Mouse (Mus musculus): ENCODE measurements around the gene Wdr92. TPM values are rescaled to one million over a fixed set of nuclear protein-coding genes. Genes with fewer than 3 reads are reported as not detected.
A peak's percentile ranks its signal among the peaks of the same experiment; 100 is the strongest.
"Not testable (repeated sequence)": the region's sequence is repeated elsewhere in the genome, so short reads cannot be mapped to it uniquely, and the experiment has no call there.

Wdr92 gene
- polyA plus RNA-seq, 1 experiment from 2014 or later: 30.1 TPM

DNA sequence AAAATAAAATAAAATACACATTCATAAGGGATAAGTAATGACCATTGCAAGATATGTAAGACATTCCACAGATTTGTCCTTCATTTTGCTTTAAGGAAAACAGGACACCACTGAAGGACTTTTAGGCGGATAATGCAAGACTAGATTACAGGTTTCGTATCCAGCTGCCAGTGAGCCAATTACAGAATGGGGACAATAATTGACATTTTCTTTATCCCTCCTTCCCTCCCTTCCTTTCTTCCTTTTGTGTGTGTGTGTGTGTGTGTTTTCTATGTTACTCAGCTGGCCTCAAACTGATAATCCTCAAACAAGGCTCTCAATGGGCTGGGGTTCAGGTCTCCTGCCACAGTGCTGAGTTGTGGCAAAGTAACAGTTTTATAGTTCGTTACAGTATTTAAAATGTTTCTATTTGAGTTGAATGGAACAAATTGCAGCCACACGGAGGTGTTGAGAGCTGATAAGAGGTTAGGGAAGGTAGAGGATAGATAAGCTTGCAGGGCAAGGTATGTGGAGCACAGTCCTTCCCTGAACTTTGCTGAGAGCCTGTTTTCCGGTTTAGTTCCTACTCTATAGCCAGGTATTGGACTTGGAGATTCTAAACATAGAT is 31.1 kb downstream of the Wdr92 start:
- Histone ChIP-seq H3K4me1 (peaks cover 22% of the 10 kb centered on the region), H3K9me3 (no peaks in the 10 kb centered on the region), H3K27me3 (replicated peaks; ENCODE audit: low read depth, poor library complexity, severe bottlenecking) (no peaks in the 10 kb centered on the region), H3K4me3 (peak overlapping the region; percentile 92), H3K36me3 (replicated peaks) (peaks cover 16% of the 10 kb centered on the region), H3K27ac (replicated peaks) (no peak overlapping the region)
- WGBS: 83% methylated on average over 5 of the region's 5 CpGs
- DNase-seq (ENCODE audit: low spot score): no peak

DNA sequence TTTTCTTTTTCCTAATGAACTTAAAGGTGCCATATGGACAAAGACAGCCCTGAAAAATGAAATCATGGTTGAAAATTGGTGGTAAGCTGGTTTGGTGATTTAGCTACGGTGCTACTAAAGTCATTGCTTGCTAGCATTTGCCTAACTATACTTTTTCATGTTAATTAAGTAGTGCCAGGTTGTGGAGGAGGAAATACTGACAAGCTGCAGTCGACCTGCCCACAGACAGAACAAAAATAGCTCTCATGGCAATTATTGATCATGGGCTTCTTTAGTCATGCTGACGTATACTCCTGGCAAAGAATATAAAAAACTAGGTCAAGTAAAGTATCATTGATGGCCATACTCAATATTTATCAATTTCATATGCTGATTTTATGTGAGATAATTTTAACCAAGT is 33.6 kb downstream of the Wdr92 start:
- Histone ChIP-seq H3K36me3 (replicated peaks) (peaks cover 1% of the 10 kb centered on the region; the same call in 1 of the 2 replicates), H3K27ac (replicated peaks) (no peak overlapping the region), H3K27me3 (replicated peaks; ENCODE audit: low read depth, poor library complexity, severe bottlenecking) (no peaks in the 10 kb centered on the region), H3K4me1 (peaks cover 18% of the 10 kb centered on the region), H3K4me3 (no peak overlapping the region), H3K9me3 (no peaks in the 10 kb centered on the region)
- DNase-seq (ENCODE audit: low spot score): no peak
- 88% methylated on average over 3 of the region's 3 CpGs for WGBS

DNA sequence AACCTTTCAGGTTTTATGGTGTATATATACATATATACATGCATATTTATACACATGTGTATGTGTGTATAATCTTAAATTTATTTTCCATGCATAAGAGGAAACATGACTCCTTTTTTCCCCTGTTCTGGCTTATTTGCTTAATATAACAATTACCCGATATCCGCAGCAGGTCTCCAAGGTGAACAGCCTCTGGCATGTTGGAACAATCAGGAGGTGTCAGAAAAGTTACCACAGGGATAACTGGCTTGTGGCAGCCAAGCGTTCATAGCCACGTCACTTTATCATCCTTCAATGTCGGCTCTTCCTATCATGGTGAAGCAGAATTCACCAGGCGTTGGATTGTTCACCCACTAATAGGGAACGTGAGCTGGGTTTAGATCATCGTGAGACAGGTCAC is 39.2 kb downstream of the Wdr92 start:
- H3K4me3 ChIP-seq: no peak overlapping the region
- H3K27me3 ChIP-seq (replicated peaks; ENCODE audit: low read depth, poor library complexity, severe bottlenecking): no peaks in the 10 kb centered on the region
- WGBS: 94% methylated on average over 8 of the region's 8 CpGs
- no peak overlapping the region for H3K27ac ChIP-seq (replicated peaks)
- H3K36me3 ChIP-seq (replicated peaks): peaks cover 33% of the 10 kb centered on the region
- no peaks in the 10 kb centered on the region for H3K9me3 ChIP-seq
- DNase-seq (ENCODE audit: low spot score): no peak
- no peaks in the 10 kb centered on the region for H3K4me1 ChIP-seq

DNA sequence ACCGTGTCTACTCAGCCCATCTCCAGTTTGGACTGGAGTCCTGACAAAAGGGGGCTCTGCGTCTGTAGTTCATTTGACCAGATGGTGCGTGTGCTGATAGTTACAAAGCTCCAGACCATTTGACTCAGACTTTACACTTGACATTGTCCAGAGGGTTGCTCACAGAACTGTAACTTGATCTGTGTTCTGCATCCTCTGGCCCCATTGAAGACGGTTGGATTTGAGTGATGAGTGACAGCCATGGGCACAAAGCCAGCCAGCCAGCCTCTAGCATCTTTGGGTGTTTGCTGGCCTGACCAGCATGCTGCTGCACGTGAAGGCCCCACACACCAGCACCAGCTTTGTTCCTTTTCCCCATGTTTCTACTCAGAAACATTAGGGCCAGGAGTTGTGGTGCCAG is 50.9 kb downstream of the Wdr92 start:
- Histone ChIP-seq H3K36me3 (replicated peaks) (peaks cover 46% of the 10 kb centered on the region), H3K4me1 (no peaks in the 10 kb centered on the region), H3K27me3 (replicated peaks; ENCODE audit: low read depth, poor library complexity, severe bottlenecking) (no peaks in the 10 kb centered on the region), H3K9me3 (no peaks in the 10 kb centered on the region), H3K27ac (replicated peaks) (no peak overlapping the region), H3K4me3 (no peak overlapping the region)
- DNase-seq (ENCODE audit: low spot score): peak; percentile 12
- WGBS: 82% methylated on average over 5 of the region's 5 CpGs

DNA sequence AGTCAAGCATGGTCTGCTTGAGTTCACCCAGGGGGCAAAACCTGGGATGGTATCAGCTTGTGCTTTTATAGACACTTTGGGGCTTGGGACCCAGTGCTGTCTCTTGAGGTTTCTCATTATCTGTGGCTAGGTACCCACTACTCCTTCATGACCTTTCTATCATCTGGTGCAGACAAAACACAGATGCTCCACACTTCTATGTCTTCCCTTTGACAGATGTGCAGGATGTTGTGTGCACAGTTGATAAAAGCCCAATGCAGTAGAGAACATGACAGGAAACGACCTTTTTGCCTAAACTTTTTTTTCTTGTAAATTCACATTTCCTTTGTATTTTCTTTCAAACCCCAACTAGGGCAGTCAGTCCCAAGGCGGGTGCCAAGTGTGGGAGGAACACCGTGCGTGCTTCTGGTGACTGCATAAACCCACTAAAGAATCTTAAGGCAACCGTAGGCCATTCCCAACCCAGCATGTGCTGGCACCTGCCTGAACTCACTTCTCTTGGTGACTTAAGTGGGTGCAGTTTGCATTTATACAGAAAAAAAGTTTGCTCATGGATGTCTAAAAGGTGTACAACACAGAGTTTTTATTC is 54.6 kb downstream of the Wdr92 start:
- Histone ChIP-seq H3K4me1 (no peaks in the 10 kb centered on the region), H3K36me3 (replicated peaks) (peaks cover 35% of the 10 kb centered on the region), H3K4me3 (no peak overlapping the region), H3K9me3 (no peaks in the 10 kb centered on the region), H3K27ac (replicated peaks) (no peak overlapping the region), H3K27me3 (replicated peaks; ENCODE audit: low read depth, poor library complexity, severe bottlenecking) (no peaks in the 10 kb centered on the region)
- DNase-seq (ENCODE audit: low spot score): no peak
- 87% methylated on average over 5 of the region's 5 CpGs for WGBS

DNA sequence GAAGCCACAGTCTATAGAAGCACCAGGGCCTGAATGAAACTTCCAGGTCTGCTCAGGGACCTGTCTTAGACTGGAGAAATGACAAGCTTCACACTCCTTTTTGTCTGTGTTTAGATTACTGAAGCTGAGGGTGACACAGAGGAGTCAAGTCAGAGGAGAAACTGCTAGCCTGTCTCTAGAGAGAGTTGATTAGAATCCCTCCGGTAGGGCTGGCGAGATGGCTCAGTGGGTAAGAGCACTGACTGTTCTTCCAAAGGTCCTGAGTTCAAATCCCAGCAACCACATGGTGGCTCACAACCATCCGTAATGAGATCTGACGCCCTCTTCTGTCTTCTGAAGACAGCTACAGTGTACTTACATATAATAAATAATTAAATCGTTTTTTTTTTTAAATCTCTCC is 56.7 kb downstream of the Wdr92 start:
- H3K4me1 ChIP-seq; DNase-seq (ENCODE audit: low spot score); H3K27me3 ChIP-seq (replicated peaks; ENCODE audit: low read depth, poor library complexity, severe bottlenecking); H3K4me3 ChIP-seq; H3K27ac ChIP-seq (replicated peaks); H3K9me3 ChIP-seq: not testable (repeated sequence)
- peaks cover 19% of the 10 kb centered on the region for H3K36me3 ChIP-seq (replicated peaks)
- 90% methylated on average over 5 of the region's 5 CpGs for WGBS

DNA sequence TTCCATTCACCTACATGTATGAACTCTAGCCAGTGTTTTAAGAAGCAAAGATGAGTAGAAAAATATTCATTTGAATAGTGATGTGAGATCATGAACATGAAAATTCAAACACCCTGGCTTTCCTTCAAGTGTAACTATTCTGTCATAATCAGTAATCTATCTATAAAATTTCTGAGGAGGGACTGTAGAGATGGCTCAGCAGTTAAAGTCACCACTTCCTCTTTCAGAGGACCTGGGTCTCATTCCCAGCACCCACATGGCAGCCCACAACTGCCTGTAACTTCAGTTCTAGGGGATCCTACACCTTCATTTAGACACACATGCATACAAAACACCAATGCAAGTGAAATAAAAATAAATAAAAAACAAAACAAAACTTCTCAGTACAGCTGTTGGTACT is 66.8 kb downstream of the Wdr92 start:
- Histone ChIP-seq H3K27ac (replicated peaks) (no peak overlapping the region), H3K4me1 (no peaks in the 10 kb centered on the region), H3K9me3 (no peaks in the 10 kb centered on the region), H3K36me3 (replicated peaks) (no peaks in the 10 kb centered on the region), H3K27me3 (replicated peaks; ENCODE audit: low read depth, poor library complexity, severe bottlenecking) (no peaks in the 10 kb centered on the region), H3K4me3 (no peak overlapping the region)
- no peak for DNase-seq (ENCODE audit: low spot score)

DNA sequence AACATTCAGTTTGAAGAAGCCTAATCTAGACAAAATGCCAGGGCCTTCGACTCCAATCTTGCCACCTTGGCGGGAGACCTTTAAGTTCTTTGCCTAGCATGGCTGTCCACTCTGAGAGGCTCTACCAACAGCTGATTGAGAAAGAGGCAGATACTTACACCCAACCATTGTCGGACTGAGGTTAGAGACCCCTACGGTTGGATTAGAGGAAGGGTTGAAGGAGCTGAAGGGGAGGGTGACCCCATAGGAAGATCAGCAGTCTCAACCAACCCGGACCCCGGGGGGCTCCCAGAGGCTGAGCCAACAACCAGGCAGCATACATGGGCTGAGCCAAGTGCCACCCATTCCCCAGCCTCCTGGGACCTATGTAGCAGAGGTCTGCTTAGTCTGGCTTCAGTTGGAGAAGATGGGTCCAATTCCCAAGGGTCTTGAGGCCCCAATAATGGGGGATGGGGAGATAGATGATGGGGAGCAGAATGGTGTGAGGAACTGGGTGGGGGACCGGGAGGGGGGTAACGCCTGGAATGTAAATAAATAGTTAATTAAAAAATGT is 75.0 kb downstream of the Wdr92 start:
- Histone ChIP-seq H3K4me1 (peaks cover 15% of the 10 kb centered on the region), H3K9me3 (no peaks in the 10 kb centered on the region), H3K36me3 (replicated peaks) (no peaks in the 10 kb centered on the region), H3K27ac (replicated peaks) (peak overlapping the region; percentile 89), H3K4me3 (peak overlapping the region; percentile 66), H3K27me3 (replicated peaks; ENCODE audit: low read depth, poor library complexity, severe bottlenecking) (no peaks in the 10 kb centered on the region)
- peak; percentile 13 for DNase-seq (ENCODE audit: low spot score)
- 61% methylated on average over 8 of the region's 8 CpGs for WGBS

DNA sequence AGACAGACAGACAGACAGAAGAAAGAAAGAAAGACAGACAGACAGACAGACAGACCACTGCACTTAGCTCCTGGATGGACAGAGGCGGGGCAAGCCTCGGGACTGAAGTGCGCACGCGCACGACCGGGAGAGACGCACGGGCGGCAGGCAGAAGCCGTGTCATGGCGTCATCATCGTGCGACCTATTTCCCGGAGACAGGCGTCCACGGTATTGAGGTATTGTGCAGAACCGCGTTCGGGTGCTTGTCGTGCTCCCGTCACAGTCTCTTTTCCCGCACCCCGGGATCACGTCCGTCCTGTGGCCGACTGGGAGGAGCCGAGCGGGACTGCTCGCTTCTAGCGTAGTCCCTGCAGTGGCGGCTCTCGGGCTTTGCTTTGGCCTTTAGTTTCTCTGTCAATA is 75.5 kb downstream of the Wdr92 start, which contains the start of gene C1d:
TSS of gene C1d (plus strand) at position 137 of the 400 bp plus-strand sequence.
- H3K36me3 ChIP-seq (replicated peaks): no peaks in the 10 kb centered on the region
- H3K9me3 ChIP-seq: no peaks in the 10 kb centered on the region
- WGBS: under 1% methylated on average over 33 of the region's 33 CpGs
- H3K4me1 ChIP-seq: peaks cover 15% of the 10 kb centered on the region
- no peaks in the 10 kb centered on the region for H3K27me3 ChIP-seq (replicated peaks; ENCODE audit: low read depth, poor library complexity, severe bottlenecking)
- peak within 1 kb of the TSS; percentile 89 for H3K27ac ChIP-seq (replicated peaks)
- DNase-seq (ENCODE audit: low spot score): peak; percentile 93
- H3K4me3 ChIP-seq: peak within 1 kb of the TSS; percentile 66

DNA sequence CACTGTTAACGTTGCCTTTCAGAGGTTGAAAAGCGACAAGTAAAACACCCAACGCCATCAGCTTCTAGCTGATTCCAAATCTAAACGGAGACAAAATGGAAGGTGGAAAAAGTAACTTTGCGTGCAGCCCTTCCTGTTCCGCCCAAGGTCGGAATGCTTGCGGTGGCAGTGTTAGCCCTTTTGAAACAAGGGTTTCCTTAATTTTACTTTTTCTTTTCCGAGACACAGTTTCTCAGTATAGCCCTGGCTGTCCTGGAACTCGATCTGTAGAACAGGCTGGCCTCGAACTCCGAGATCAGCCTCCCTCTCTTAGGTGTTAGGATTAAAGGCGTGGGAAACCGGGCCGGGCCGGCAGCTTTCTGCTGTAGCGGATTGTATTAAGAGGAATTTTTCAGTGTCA is 76.0 kb downstream of the Wdr92 start:
- H3K4me1 ChIP-seq: peaks cover 15% of the 10 kb centered on the region
- WGBS: under 1% methylated on average over 17 of the region's 17 CpGs
- H3K27me3 ChIP-seq (replicated peaks; ENCODE audit: low read depth, poor library complexity, severe bottlenecking): no peaks in the 10 kb centered on the region
- H3K4me3 ChIP-seq: peak overlapping the region; percentile 66
- no peak for DNase-seq (ENCODE audit: low spot score)
- no peaks in the 10 kb centered on the region for H3K36me3 ChIP-seq (replicated peaks)
- H3K9me3 ChIP-seq: no peaks in the 10 kb centered on the region
- peak overlapping the region; percentile 89 for H3K27ac ChIP-seq (replicated peaks)

DNA sequence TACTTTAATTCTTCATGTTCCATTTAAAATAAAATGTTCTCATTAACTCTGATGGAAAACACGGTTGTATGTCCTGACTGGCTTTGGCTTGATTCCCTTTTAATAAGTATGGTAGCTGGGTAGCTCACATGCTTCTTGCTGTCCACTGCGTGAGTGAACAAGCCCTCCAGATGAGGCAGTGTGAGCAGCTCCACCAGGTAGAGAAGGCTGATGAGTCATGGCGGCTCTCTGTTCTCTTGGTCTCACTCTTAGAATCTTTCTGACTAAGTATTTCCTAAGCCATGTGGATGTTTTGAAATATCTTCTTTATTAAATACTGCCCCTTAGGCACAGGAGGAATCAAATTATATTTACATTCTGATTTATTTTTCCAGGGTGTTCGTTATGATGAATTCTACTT is 85.3 kb downstream of the Wdr92 start:
- 92% methylated on average over 4 of the region's 4 CpGs for WGBS
- Histone ChIP-seq H3K36me3 (replicated peaks) (peaks cover 32% of the 10 kb centered on the region), H3K4me1 (no peaks in the 10 kb centered on the region), H3K27ac (replicated peaks) (no peak overlapping the region), H3K9me3 (no peaks in the 10 kb centered on the region), H3K4me3 (no peak overlapping the region), H3K27me3 (replicated peaks; ENCODE audit: low read depth, poor library complexity, severe bottlenecking) (no peaks in the 10 kb centered on the region)
- no peak for DNase-seq (ENCODE audit: low spot score)

DNA sequence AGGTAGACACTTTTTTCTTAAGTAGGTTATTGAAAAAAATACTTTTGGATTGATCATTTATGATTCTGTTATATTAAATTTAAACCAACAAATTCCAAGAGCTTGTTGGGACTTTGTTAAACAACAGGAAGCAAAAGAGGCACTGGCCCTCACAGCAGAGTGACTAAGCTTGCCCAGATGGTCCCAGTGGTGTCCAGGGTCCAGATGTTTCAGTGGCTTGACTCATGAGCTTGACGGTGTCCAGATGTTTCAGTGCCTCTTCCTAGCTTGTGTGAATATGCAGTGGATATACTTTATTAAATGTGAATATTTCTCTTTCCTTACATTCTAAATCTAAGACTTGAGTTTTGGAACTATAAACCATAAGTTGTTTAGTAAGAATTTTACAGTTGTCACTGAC is 86.9 kb downstream of the Wdr92 start:
- no peaks in the 10 kb centered on the region for H3K9me3 ChIP-seq
- no peak overlapping the region for H3K4me3 ChIP-seq
- DNase-seq (ENCODE audit: low spot score): no peak
- peaks cover 28% of the 10 kb centered on the region for H3K36me3 ChIP-seq (replicated peaks)
- H3K27me3 ChIP-seq (replicated peaks; ENCODE audit: low read depth, poor library complexity, severe bottlenecking): no peaks in the 10 kb centered on the region
- no peaks in the 10 kb centered on the region for H3K4me1 ChIP-seq
- 71% methylated on average over 1 of the region's 1 CpGs for WGBS
- no peak overlapping the region for H3K27ac ChIP-seq (replicated peaks)

DNA sequence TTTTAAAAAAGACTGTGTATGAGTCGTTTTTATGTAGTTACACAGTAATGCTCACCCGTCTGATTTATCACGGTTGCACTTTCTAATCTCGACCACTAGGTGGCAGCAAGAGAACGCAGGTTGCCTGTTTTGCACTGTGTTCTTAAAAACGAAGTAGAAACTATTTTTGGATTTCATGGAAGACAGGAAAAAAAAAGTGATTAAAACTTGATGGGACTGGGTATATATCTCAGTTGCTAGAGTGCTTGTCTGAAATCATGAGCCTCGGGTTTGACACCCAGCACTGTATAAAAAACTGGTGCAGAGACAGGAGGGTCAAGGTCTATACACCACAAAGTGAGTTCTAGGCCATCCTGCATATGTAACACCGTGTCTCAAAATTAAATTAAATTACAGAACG is 98.1 kb downstream of the Wdr92 start:
- peak; percentile 56 for DNase-seq (ENCODE audit: low spot score)
- Histone ChIP-seq H3K9me3 (no peaks in the 10 kb centered on the region), H3K27me3 (replicated peaks; ENCODE audit: low read depth, poor library complexity, severe bottlenecking) (no peaks in the 10 kb centered on the region), H3K27ac (replicated peaks) (no peak overlapping the region), H3K4me1 (no peaks in the 10 kb centered on the region), H3K36me3 (replicated peaks) (no peaks in the 10 kb centered on the region), H3K4me3 (no peak overlapping the region)
- WGBS: 19% methylated on average over 9 of the region's 9 CpGs

All from embryonic facial prominence, embryonic 10.5 days (tissue).